Mouse (Mus musculus): ENCODE measurements around the gene Lin7a.

DNA sequence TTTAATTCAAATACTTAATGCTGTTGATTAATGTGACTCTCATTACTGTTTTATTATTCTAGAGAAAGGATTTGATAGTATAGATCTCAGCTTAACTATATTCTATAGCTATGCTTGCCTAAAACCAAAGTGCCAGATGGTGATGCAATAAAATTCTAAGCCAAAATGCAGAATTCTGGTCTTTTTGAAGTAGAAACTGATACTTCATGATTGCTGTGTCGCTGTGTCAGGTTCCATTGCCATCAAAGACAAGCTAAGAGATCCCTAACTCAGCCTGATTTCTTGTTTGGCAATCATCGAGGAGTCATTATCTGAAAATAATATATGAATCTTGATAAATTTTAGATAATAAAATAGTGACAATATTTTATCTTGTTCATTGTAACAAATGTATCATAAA, 38.3 kb upstream of the Lin7a start:
- TF ChIP-seq CTCF (conservative IDR thresholded peaks at IDR 0.05; ENCODE audit: low read length): no peak
- no peak for TF ChIP-seq POU5F1 (IDR thresholded peaks at IDR 0.05; ENCODE audit: borderline replicate concordance, low read length)
- no peak for TF ChIP-seq NANOG (IDR thresholded peaks at IDR 0.05; ENCODE audit: borderline replicate concordance, low read length)
